In genomic region chr9:65541126-65542068, GRCm38 (mm10) we compare ENCODE assay signal across 8 mouse cellular contexts. TPM values are rescaled to one million over a fixed set of nuclear protein-coding genes. Genes with fewer than 3 reads are reported as not detected.
DNase-seq lines count a peak whose midpoint lies in the region; ATAC-seq lines count a peak whose summit lies in the region.

No protein-coding gene starts in this region.

- peak; percentile 70 for DNase-seq in retina, postnatal 1 day
- no peak for DNase-seq in retina, embryonic 14.5 days (ENCODE audit: low spot score)
- DNase-seq in adipocyte (ENCODE audit: low spot score) = peak; percentile 78
- peak; percentile 43 for DNase-seq in gastrocnemius, postnatal 25 days
- DNase-seq in kidney, postnatal 10 days = peak; percentile 48
- peak; percentile 55 to 62 for DNase-seq in thymus, postnatal 36 days
- no peak for DNase-seq in urinary bladder, adult 2 months (ENCODE audit: low spot score)

- peak; percentile 69 for ATAC-seq in megakaryocyte, adult 5-6 weeks (ENCODE audit: poor library complexity, severe bottlenecking)

RNA-seq across cellular contexts. Expression of gene Ankdd1a, which starts 21.4 kb away (rescaled TPM):
- not detected for total RNA-seq in gastrocnemius, postnatal 25 days (2021)
- not detected in 2 replicates for total RNA-seq in megakaryocyte, adult 5-6 weeks (2015)
- total RNA-seq in megakaryocyte, adult 5-6 weeks (2017) = 0.08 TPM in 1 of 2 replicates, not detected in the other
- 21.8 and 33.9 TPM in 2 replicates for polyA plus RNA-seq in urinary bladder, adult 2 months (2012; rRNA removed)

RNA-seq across cellular contexts. Expression of gene Plekho2, which starts 38.4 kb away (rescaled TPM):
- total RNA-seq in gastrocnemius, postnatal 25 days (2021) = 1 to 10 TPM; 4.7 to 6.3 TPM
- 59.1 and 68.1 TPM in 2 replicates for total RNA-seq in megakaryocyte, adult 5-6 weeks (2015)
- total RNA-seq in megakaryocyte, adult 5-6 weeks (2017) = 52.5 and 60.6 TPM in 2 replicates
- polyA plus RNA-seq in urinary bladder, adult 2 months (2012; rRNA removed) = 45.4 and 50.5 TPM in 2 replicates

RNA-seq across cellular contexts. Expression of gene Pif1, which starts 45.6 kb away (rescaled TPM):
- total RNA-seq in gastrocnemius, postnatal 25 days (2021) = not detected
- total RNA-seq in megakaryocyte, adult 5-6 weeks (2015) = 12.1 and 12.6 TPM in 2 replicates
- 12.7 and 16.9 TPM in 2 replicates for total RNA-seq in megakaryocyte, adult 5-6 weeks (2017)
- polyA plus RNA-seq in urinary bladder, adult 2 months (2012; rRNA removed) = 0.29 and 0.36 TPM in 2 replicates

Comparison
In these comparisons a context has a peak if more than half of its experiments do, and no peak if none do; other contexts are left out.
1. DNase-seq: peak in retina, postnatal 1 day (single experiment), adipocyte (single experiment), gastrocnemius, postnatal 25 days (single experiment), kidney, postnatal 10 days (single experiment) and thymus, postnatal 36 days (2 of 2); none in retina, embryonic 14.5 days (single experiment) and urinary bladder, adult 2 months (single experiment).
2. RNA of gene Plekho2, which starts 38.4 kb away (total RNA-seq): 52.5 to 68.1 TPM in megakaryocyte, adult 5-6 weeks; 4.7 to 6.3 TPM in gastrocnemius, postnatal 25 days; every median in the first group is over 4 times any median in the second.
3. RNA of gene Pif1, which starts 45.6 kb away (total RNA-seq): 12.1 to 16.9 TPM in megakaryocyte, adult 5-6 weeks; not detected in gastrocnemius, postnatal 25 days; every median in the first group is over 10 times any median in the second.